Comparison of ENCODE assay signal across 8 mouse cellular contexts in the genomic region with DNA sequence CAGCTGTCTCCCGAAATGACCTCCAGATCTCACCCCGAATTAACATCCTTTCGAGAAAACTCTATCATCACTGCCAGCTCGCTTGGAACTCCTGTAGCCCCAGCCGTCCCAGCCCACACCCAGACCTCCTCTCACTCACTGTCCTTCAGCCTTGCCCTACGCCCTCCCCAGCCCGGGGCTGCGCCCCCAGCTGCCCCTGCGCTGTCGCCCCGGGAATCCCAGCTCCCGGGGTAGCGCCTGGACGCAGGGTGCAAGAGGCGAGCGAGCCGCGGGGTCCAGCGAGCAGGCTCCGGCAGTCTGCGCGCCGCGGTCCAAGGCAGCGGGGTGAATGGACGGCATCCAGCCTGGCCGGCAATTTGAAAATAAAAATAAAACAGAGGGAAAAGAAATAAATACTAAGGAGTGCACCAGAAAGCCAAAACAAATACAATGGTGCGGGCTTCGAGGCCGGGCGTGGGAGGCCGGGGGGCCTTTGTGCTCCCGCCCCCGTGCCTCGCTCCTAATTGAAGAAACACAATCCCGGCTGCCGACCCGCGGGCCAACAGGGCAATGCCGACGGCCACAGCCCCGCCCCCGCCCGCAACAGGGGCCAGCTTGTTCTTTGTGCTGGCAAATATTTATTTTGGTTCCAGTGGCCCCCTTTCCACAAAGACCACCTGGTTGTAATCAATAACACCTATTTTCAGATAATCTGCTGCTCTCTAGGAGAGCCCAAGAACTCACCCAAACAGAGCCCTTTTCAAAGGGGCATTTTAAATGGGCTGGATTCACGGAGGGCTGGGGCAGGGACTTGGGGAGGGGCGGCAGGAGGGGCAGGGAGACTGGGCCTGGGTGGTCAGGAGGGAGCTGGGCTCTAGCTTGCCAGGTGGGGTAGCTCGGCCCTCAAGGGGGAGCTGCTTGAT. TPM values are rescaled to one million over a fixed set of nuclear protein-coding genes. Genes with fewer than 3 reads are reported as not detected.
A peak's percentile ranks its signal among the peaks of the same experiment; 100 is the strongest.
DNase-seq lines count a peak whose midpoint lies in the region; ATAC-seq lines count a peak whose summit lies in the region.

No protein-coding gene starts in this region.

- H3K4me2 ChIP-seq in embryonic facial prominence, embryonic 15.5 days (replicated peaks), result peak overlapping the region; percentile 93
- H3K4me2 ChIP-seq in hindbrain, embryonic 12.5 days (replicated peaks), result peak overlapping the region; percentile 89
- peak overlapping the region; percentile 69 for H3K4me2 ChIP-seq in liver, embryonic 13.5 days

- ATAC-seq in megakaryocyte, adult 5-6 weeks (ENCODE audit: poor library complexity, severe bottlenecking), result no peak
- ATAC-seq in embryonic facial prominence, embryonic 15.5 days (ENCODE audit: insufficient number of reproducible peaks, low FRiP score, low TSS enrichment, low read depth), result 0 out of 2 replicates have a peak, but pooled peaks have one; percentile 20
- ATAC-seq in hindbrain, embryonic 12.5 days (ENCODE audit: low FRiP score), result peak; percentile 51
- peak; percentile 38 for ATAC-seq in liver, embryonic 13.5 days (ENCODE audit: low read depth)

- 1% methylated on average over 47 of the region's 47 CpGs for WGBS in embryonic facial prominence, embryonic 15.5 days
- 1% methylated on average over 46 of the region's 47 CpGs for WGBS in hindbrain, embryonic 12.5 days
- WGBS in liver, embryonic 13.5 days (ENCODE audit: insufficient replicate concordance), result 3% methylated on average over 47 of the region's 47 CpGs

- peak overlapping the region; percentile 57 for H3K9ac ChIP-seq in embryonic facial prominence, embryonic 15.5 days
- peak overlapping the region; percentile 67 for H3K9ac ChIP-seq in hindbrain, embryonic 12.5 days
- peak overlapping the region; percentile 63 for H3K9ac ChIP-seq in liver, embryonic 13.5 days

- peaks cover 76% of the 10 kb centered on the region for H3K4me1 ChIP-seq in megakaryocyte, embryonic 14.5 days
- H3K4me1 ChIP-seq in embryonic facial prominence, embryonic 15.5 days, result peaks cover 19% of the 10 kb centered on the region
- peaks cover 6% of the 10 kb centered on the region for H3K4me1 ChIP-seq in hindbrain, embryonic 12.5 days
- H3K4me1 ChIP-seq in liver, embryonic 13.5 days (replicated peaks), result peaks cover 7% of the 10 kb centered on the region; the same call in 1 of the 2 replicates

- DNase-seq in liver, embryonic 13.5 days, result no peak
- peak; percentile 68 for DNase-seq in retina, postnatal 1 day
- no peak for DNase-seq in T-cell, adult 2 months (ENCODE audit: low spot score)
- no peak for DNase-seq in MN1 (ENCODE audit: low spot score)

- H3K36me3 ChIP-seq in megakaryocyte, embryonic 14.5 days (replicated peaks; ENCODE audit: low read length), result peaks cover 3% of the 10 kb centered on the region
- H3K36me3 ChIP-seq in embryonic facial prominence, embryonic 15.5 days, result no peaks in the 10 kb centered on the region
- H3K36me3 ChIP-seq in hindbrain, embryonic 12.5 days, result no peaks in the 10 kb centered on the region
- H3K36me3 ChIP-seq in liver, embryonic 13.5 days, result no peaks in the 10 kb centered on the region

- peaks cover 4% of the 10 kb centered on the region for H3K27me3 ChIP-seq in megakaryocyte, embryonic 14.5 days (replicated peaks)
- H3K27me3 ChIP-seq in embryonic facial prominence, embryonic 15.5 days, result peaks cover 19% of the 10 kb centered on the region
- peaks cover 42% of the 10 kb centered on the region for H3K27me3 ChIP-seq in hindbrain, embryonic 12.5 days
- H3K27me3 ChIP-seq in liver, embryonic 13.5 days, result peaks cover 37% of the 10 kb centered on the region

- H3K9me3 ChIP-seq in megakaryocyte, embryonic 14.5 days, result no peaks in the 10 kb centered on the region
- H3K9me3 ChIP-seq in embryonic facial prominence, embryonic 15.5 days (replicated peaks), result no peaks in the 10 kb centered on the region
- H3K9me3 ChIP-seq in hindbrain, embryonic 12.5 days (replicated peaks), result no peaks in the 10 kb centered on the region
- H3K9me3 ChIP-seq in liver, embryonic 13.5 days (replicated peaks), result no peaks in the 10 kb centered on the region

- peak overlapping the region; percentile 60 for H3K27ac ChIP-seq in embryonic facial prominence, embryonic 15.5 days (replicated peaks)
- peak overlapping the region; percentile 31; the same call in 1 of the 2 replicates for H3K27ac ChIP-seq in hindbrain, embryonic 12.5 days
- 0 out of 2 replicates have a peak overlapping the region, but pooled peaks have one; percentile 39 for H3K27ac ChIP-seq in liver, embryonic 13.5 days

- peak overlapping the region; percentile 89 for H3K4me3 ChIP-seq in megakaryocyte, embryonic 14.5 days (replicated peaks)
- H3K4me3 ChIP-seq in embryonic facial prominence, embryonic 15.5 days (replicated peaks), result peak overlapping the region; percentile 49
- peak overlapping the region; percentile 43 for H3K4me3 ChIP-seq in hindbrain, embryonic 12.5 days
- peak overlapping the region; percentile 52 for H3K4me3 ChIP-seq in liver, embryonic 13.5 days (replicated peaks)

RNA-seq across cellular contexts. Expression of gene Kcnj1, which starts 37.0 kb away (rescaled TPM):
- polyA plus RNA-seq in megakaryocyte, embryonic 14.5 days (2012; ENCODE audit: insufficient read depth, low replicate concordance), result not detected in 2 replicates
- total RNA-seq in megakaryocyte, adult 5-6 weeks (2015), result not detected in 2 replicates
- total RNA-seq in megakaryocyte, adult 5-6 weeks (2017), result not detected in 2 replicates
- polyA plus RNA-seq in embryonic facial prominence, embryonic 15.5 days (2015; fragmentation: Nextera tagmentation; extraction: Ambion mirVana), result 0.07 and 0.13 TPM in 2 replicates
- not detected in 2 replicates for polyA plus RNA-seq in hindbrain, embryonic 12.5 days (2016; fragmentation: Nextera tagmentation; extraction: Ambion mirVana)
- not detected in 2 replicates for polyA plus RNA-seq in liver, embryonic 13.5 days (2015; fragmentation: Nextera tagmentation; extraction: Ambion mirVana)
